Mouse (Mus musculus) cerebellum, postnatal 14 days (tissue): ENCODE data around the gene Cfap43.
A peak's percentile ranks its signal among the peaks of the same experiment; 100 is the strongest.

ENCODE experiments used
- DNase-seq, 2 experiments: peaks; one replicate each; pipeline ENCODE4 v3.0.0; 2021; ENCODE audit warnings: mixed read lengths in 2 of 2

Cfap43 gene

GRCm38 (mm10) chr19:47919126-47919965, at the start of gene Cfap43, which contains the start of gene Itprip:
Gene Cfap43 (minus strand): TSS chr19:47919287.
Gene Itprip (minus strand): TSS chr19:47919299.
- DNase-seq = peak; percentile 55 to 59

- DNase-seq = no peak
These were observed 39.1 kb upstream of the Cfap43 start for GRCm38 (mm10) chr19:47958181-47958580.

DNA sequence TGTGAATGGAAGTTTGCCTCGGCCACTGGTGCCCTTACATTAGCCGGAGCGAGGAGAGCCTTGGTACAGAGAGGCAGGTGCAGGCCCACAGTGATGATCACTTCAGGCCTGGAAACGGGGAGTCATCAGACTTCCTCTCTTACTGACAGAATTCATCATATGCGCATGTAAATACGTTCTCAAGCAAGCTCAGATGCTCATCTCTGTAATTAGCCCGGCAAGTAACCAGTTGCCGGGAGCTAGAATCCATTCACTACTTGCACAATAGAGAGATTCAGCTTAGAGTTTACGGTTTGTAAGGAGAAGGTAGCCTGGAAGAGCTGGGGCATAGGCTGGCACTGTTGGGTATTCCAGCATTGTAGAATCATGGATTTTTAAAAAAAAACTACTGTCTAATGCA, 34.1 kb upstream of the Cfap43 start:
- DNase-seq = no peak

GRCm38 (mm10) chr19:47950946-47951345, 31.9 kb upstream of the Cfap43 start:
- no peak for DNase-seq

GRCm38 (mm10) chr19:47946821-47947465, 27.9 kb upstream of the Cfap43 start:
- DNase-seq = peak in 1 of 2 experiments; percentile 14

DNA sequence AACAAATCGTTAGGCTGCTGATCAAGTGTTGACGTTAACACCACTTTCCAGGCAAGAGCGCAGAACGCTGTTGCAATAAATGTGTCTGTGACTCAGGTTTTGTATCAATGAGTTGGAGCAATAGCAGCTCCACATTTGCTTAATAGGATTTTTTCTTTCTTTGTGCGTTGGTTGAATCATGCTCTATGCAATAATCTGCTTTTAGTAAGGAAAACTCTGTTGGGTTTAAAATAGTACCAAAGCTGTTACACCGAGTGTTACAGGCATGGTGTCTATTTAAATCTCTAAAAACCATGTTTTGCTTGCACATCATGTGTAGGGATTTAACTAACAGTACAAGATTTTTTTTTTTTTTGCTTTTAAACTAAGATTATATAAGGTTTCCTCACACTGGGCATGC, 20.3 kb upstream of the Cfap43 start:
- no peak for DNase-seq

GRCm38 (mm10) chr19:47937443-47938406, 18.6 kb upstream of the Cfap43 start, which contains the start of gene Cfap58:
Gene Cfap58 (plus strand): TSS chr19:47937675.
- peak; percentile 80 to 86 for DNase-seq

DNA sequence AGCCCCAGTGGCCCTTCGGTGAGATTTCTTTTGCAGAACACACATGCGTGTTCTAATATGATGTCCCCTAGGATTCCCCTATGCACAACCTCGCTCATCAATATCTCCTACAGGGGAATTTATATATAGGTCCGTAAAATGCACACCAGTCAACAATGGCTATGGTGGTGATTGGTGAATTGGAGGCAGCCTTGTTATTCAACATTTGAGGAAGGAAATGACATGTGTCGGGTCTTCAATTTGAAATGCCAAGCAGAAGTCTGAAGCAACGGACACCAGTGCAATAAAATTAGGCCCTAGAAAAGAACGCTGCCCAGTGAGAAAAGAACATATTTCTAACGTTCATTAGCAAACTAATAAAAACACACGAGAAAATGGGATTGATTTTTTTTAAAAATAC, 17.9 kb upstream of the Cfap43 start:
- DNase-seq = no peak

GRCm38 (mm10) chr19:47936490-47936889, 17.4 kb upstream of the Cfap43 start:
- DNase-seq = no peak

GRCm38 (mm10) chr19:47935530-47935929, 16.4 kb upstream of the Cfap43 start:
- DNase-seq = no peak

DNA sequence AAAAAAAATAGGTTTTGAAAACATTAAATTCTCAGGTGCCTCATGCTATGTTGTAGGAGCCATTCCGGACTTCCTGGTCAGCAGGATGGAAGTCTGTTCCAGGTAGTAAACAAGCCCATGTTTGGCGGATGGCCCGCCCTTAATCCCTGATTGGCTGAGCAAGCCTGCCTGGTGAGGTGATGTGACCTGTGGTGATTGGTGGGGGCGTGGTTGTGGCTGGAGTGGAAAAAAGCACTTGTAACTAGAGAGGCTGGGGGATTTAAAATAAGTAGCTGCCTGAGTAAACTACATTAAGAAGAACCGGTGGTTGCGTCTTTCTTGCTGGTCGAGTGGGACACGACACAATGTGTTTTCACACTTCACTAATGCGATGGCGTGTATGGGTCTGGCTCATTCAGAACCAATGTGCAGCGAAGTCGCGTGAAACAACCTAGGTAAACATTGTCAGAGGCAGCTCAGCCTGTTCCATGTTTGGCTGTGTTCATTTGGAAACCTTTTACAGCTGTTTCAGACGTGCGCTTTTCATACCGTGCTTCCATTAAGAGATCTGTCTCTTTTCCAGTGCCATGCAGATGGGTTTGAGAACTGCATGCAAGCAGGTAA, 15.7 kb upstream of the Cfap43 start:
- DNase-seq = no peak

DNA sequence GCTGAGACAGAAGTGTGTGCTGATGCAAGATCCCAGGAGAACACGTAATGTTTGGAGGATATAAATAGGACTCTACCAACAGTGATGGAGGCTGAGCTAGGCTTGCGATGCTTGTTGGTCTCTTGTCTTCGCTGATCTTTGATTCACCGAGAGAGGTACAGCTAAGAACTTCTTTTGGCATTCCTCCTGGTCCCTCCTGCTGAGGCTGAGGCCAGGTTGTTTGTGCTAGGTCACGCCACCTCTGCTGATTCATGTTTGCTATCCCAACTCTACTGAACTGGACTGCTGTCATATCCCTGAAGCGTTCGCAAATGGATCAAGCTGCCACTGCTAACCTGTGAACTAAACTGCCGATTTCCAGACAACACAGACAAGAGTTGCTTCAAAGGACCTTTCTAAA, 15.1 kb upstream of the Cfap43 start:
- DNase-seq = no peak

DNA sequence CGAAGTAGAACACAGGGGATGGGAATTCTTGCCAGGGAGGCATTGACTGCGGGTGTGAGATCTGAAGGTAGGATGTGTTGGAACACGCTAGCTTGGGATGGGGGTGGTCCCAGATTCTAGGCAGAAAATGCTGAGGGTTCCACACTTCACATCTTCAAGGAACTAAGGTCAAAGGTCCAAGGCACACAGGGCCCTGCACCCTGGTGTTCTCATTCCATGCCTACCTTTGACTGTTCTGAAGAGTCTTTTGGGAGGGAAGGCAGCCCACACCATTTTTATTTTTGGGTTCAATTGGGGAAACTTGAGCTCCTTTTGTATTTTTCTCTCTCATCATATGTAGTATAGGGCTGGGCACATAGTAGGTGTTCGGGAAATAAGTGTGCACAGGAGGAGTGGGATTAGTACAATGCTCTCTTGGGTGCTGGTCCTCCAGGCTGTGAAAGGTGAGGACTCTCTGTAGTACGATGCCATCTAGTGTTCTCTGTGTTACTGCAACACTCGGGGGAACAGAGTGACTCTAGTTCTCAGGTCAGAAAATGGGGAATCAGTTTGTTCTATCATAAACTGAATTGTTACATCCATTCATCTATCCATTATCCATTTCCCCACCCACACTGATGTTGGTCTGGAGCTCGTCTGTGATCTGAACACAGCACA, 13.0 kb upstream of the Cfap43 start:
- DNase-seq = peak; percentile 43 to 52

- DNase-seq = no peak
These were observed 10.0 kb upstream of the Cfap43 start for GRCm38 (mm10) chr19:47929043-47929442.

GRCm38 (mm10) chr19:47927032-47927431, 7.9 kb upstream of the Cfap43 start:
- DNase-seq = no peak

DNA sequence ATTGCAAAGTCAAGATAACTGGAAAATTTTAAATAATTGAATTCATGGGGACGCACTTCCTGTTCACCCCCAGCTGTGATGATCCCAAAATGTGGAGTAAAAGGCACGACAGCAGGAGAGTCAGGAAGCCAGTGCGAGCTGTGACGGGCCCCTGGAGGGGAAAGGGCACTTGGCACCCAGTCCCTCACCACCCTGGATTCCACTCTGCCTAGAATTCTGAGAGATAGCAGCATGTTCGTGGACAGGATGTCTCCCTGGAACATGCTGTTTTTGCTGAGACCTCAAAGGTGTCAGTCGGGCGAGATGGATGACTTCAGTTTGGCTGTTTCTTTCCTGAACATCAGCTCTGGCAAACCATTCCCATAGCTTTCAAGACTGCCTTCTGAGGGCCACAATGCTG, 6.7 kb upstream of the Cfap43 start:
- DNase-seq = no peak

- no peak for DNase-seq
These were observed 884 bp upstream of the Cfap43 start for GRCm38 (mm10) chr19:47919966-47920375.

DNA sequence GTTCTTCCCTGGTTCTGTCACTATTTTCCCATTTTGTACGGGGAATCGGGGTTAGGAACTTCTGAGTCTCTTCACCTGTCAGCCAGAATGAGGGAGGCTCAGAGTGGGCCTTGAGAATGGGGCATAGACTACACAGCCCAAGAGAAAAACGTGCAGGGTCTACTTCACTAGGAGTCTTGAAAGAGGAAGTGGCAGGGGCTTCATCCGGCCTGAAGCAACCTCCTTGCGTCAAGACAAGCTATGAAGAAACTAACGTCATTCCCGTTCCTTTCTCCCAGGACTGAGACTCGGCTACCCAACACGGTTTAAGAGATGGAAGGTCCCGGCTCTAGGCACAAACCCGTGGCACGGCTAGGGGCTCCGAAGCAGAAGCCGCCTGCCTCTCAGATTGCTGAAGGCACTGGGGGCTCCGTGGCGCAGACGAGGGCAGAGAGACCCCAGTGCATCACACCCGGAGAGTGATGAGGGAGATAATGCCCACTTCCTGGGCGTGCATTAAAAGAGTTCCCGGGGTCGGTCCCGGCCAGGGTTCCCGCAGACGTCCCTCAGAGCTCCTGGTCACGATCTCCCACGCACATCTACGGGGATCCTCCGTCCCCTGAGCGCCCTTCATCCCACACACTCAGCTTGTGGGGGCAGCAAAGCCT, 509 bp downstream of the Cfap43 start:
- peak in 1 of 2 experiments; percentile 17 for DNase-seq

DNA sequence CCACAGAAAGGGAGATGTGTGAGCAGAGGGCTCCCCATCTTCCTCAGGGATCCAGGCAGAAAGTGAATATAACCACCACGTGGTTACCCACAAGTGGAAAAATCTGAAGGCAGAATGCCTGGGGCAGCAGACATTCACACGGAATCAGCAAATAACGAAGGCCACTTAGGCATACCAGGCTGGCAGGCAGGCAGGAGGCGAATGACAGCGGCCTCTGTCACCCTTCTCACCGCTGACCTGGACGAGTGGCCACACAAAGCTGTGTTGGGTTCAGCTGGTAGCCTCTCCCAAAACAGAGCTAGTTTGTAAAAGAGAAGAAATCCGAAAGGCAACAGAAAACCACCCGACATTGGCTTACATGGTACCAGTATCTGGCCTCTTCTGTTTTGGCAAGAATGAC, 1.1 kb downstream of the Cfap43 start:
- no peak for DNase-seq

DNA sequence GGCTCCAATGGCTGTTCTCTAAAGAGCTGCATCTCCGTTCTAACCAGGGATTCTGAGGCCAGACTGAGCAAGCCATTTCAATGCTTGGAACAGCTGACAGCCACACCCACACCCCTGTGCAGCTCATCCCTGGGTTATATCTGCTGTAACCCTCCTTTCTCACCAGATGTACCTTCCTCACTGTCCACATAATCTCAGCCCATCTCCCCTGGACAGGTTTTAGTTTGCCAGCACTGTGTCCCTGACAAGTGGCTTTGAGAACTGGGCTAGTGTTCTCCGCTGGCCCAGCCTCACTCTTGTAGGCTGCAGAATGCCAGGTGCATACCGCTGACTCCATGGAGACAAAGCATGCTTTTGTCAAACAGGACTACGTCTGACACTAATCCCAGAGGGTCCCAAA, 1.7 kb downstream of the Cfap43 start:
- no peak for DNase-seq

GRCm38 (mm10) chr19:47915251-47915650, 3.8 kb downstream of the Cfap43 start:
- DNase-seq = no peak
